ENCODE assay signal across 24 mouse cellular contexts in the genomic region with DNA sequence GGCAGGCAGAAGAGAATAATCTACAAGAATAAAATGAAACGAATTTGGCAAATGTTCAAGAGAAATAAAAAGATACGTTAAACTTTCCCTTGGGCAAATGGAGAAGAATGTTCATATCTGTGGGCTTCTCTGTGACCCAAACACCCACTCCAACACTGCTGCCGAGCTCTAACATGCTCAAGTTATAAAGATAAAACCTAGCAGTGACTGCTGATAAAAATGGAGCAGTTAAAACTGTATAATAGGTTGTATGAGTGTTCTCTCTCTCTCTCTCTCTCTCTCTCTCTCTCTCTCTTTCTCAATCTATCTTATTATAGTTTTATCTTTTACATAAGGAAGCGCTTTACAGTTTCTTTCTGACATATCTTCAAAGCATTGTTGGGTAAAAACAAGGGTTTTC.
"Had no signal": no experiment of that assay in that cellular context is flagged by ENCODE, and none has a peak within 500 bp of the region (broad histone marks: within the 10 kb centered on the region; RNA-seq: fewer than 3 reads in every experiment).

No protein-coding gene starts in this region.

- H3K4me1 ChIP-seq: heart, embryonic 10.5 days; hindbrain, embryonic 13.5 days; liver, embryonic 12.5 days had no signal

- ATAC-seq: hindbrain, postnatal 0 days; intestine, embryonic 16.5 days; liver, embryonic 12.5 days had no signal

- H3K27ac ChIP-seq: gastrocnemius, adult 2 months; heart, embryonic 10.5 days; hindbrain, embryonic 13.5 days; hindbrain, embryonic 15.5 days; hindbrain, postnatal 0 days; kidney, embryonic 15.5 days; kidney, postnatal 0 days; limb, embryonic 12.5 days; limb, embryonic 15.5 days; liver, embryonic 12.5 days had no signal

- H3K4me2 ChIP-seq: heart, embryonic 12.5 days; hindbrain, embryonic 13.5 days; hindbrain, embryonic 15.5 days; kidney, embryonic 15.5 days; limb, embryonic 12.5 days; limb, embryonic 15.5 days; liver, embryonic 12.5 days had no signal

- DNase-seq: gastrocnemius, adult 2 months; gastrocnemius, postnatal 10 days; gastrocnemius, postnatal 25 days; heart, adult 18-20 months; heart, postnatal 10 days; kidney, adult 11 months; kidney, adult 2 months; kidney, adult 9 months; kidney, postnatal 14 days; kidney, postnatal 36 days; layer of hippocampus, adult 9-11 months; layer of hippocampus, postnatal 36 days; left cerebral cortex, postnatal 4 days had no signal

- H3K9me3 ChIP-seq: heart, embryonic 10.5 days; heart, embryonic 12.5 days; hindbrain, embryonic 13.5 days; hindbrain, embryonic 15.5 days; kidney, embryonic 15.5 days; limb, embryonic 12.5 days; limb, embryonic 15.5 days; liver, embryonic 12.5 days had no signal

- H3K4me3 ChIP-seq: gastrocnemius, adult 2 months; heart, embryonic 10.5 days; heart, embryonic 12.5 days; hindbrain, embryonic 13.5 days; hindbrain, embryonic 15.5 days; kidney, embryonic 15.5 days; limb, embryonic 12.5 days; limb, embryonic 15.5 days; liver, embryonic 12.5 days had no signal

- H3K36me3 ChIP-seq: heart, embryonic 10.5 days; heart, embryonic 12.5 days; hindbrain, embryonic 13.5 days; hindbrain, embryonic 15.5 days; kidney, embryonic 15.5 days; limb, embryonic 12.5 days; limb, embryonic 15.5 days; liver, embryonic 12.5 days had no signal

- H3K27me3 ChIP-seq: hindbrain, embryonic 15.5 days; kidney, embryonic 15.5 days; limb, embryonic 12.5 days; limb, embryonic 15.5 days; liver, embryonic 12.5 days had no signal

- H3K9ac ChIP-seq: heart, embryonic 12.5 days; hindbrain, embryonic 13.5 days; hindbrain, embryonic 15.5 days; kidney, embryonic 15.5 days; limb, embryonic 12.5 days; limb, embryonic 15.5 days; liver, embryonic 12.5 days had no signal
